Mouse (Mus musculus) bone marrow macrophage, adult 2 months (primary cell): ENCODE results near the gene Adora2b.

Source experiments
- CTCF ChIP-seq: IDR thresholded peaks from 2 replicates; pipeline ENCODE4 v1.5.1; 2012; ENCODE audit warnings: low read depth, mild to moderate bottlenecking, low read length, moderate library complexity
- POLR2A ChIP-seq: IDR thresholded peaks from 2 replicates; pipeline ENCODE4 v1.6.1; 2012; ENCODE audit warnings: mild to moderate bottlenecking, low read depth, low read length, borderline replicate concordance

DNA sequence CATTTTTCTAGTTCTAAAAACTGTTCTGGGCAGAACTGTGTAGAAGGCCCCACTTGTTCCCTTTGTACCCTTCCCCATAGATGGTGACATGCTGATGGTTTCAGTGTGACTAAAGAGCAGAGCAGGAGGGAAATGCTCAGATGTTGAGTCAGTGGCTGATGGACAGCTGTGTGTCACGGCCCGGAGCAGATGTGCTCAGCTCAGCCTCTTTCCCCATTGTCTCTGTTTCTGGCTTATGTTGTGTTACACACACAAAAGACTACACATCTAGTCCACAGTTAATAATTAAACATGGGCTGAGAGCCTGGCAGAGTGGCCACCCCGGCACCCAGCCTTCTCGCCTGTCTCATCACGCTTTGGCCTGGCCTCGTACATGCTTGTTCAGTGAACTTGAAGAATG, 31.0 kb upstream of the Adora2b start:
- TF ChIP-seq POLR2A (no peak), CTCF (no peak)
